Mouse (Mus musculus): ENCODE results near the gene Nrxn1. TPM values are rescaled to one million over a fixed set of nuclear protein-coding genes. Genes with fewer than 3 reads are reported as not detected.

Gene Nrxn1
- polyA plus RNA-seq, 1 experiment from 2014 or later = 1.9 TPM

- Histone ChIP-seq H3K36me3 (ENCODE audit: control insufficient read depth, insufficient read depth, low read length) (no peaks in the 10 kb centered on the region), H3K4me3 (ENCODE audit: low read depth, low read length) (no peak overlapping the region), H3K27me3 (ENCODE audit: control insufficient read depth, insufficient read depth, low read length) (no peaks in the 10 kb centered on the region), H3K9me3 (ENCODE audit: control insufficient read depth, low read length) (no peaks in the 10 kb centered on the region), H3K4me1 (replicated peaks; ENCODE audit: control insufficient read depth, insufficient read depth) (no peaks in the 10 kb centered on the region), H3K27ac (replicated peaks) (no peak overlapping the region), H3K4me2 (replicated peaks; ENCODE audit: low read depth) (no peak overlapping the region), H3K9ac (ENCODE audit: low read length) (no peak overlapping the region)
- ATAC-seq (ENCODE audit: low FRiP score, low TSS enrichment) (no peak), DNase-seq (ENCODE audit: low spot score) (no peak)
- TF ChIP-seq EP300 (optimal IDR thresholded peaks at IDR 0.05) (no peak), CTCF (IDR thresholded peaks at IDR 0.05; ENCODE audit: low read depth) (no peak)
- 65% methylated on average over 3 of the region's 3 CpGs for WGBS
Measured at GRCm38 (mm10) chr17:90628004-90628403, 464.9 kb downstream of the Nrxn1 start.

- H3K4me2 ChIP-seq (replicated peaks; ENCODE audit: low read depth) = no peak overlapping the region
- no peaks in the 10 kb centered on the region for H3K9me3 ChIP-seq (ENCODE audit: control insufficient read depth, low read length)
- no peaks in the 10 kb centered on the region for H3K36me3 ChIP-seq (ENCODE audit: control insufficient read depth, insufficient read depth, low read length)
- ATAC-seq (ENCODE audit: low FRiP score, low TSS enrichment) = no peak
- H3K27me3 ChIP-seq (ENCODE audit: control insufficient read depth, insufficient read depth, low read length) = no peaks in the 10 kb centered on the region
- TF ChIP-seq CTCF (IDR thresholded peaks at IDR 0.05; ENCODE audit: low read depth) (no peak), EP300 (optimal IDR thresholded peaks at IDR 0.05) (no peak)
- H3K4me3 ChIP-seq (ENCODE audit: low read depth, low read length) = no peak overlapping the region
- DNase-seq (ENCODE audit: low spot score) = no peak
- no peak overlapping the region for H3K27ac ChIP-seq (replicated peaks)
- no peaks in the 10 kb centered on the region for H3K4me1 ChIP-seq (replicated peaks; ENCODE audit: control insufficient read depth, insufficient read depth)
- 64% methylated on average over 3 of the region's 3 CpGs for WGBS
- H3K9ac ChIP-seq (ENCODE audit: low read length) = no peak overlapping the region
Measured at GRCm38 (mm10) chr17:90627395-90627794, 465.5 kb downstream of the Nrxn1 start.

DNA sequence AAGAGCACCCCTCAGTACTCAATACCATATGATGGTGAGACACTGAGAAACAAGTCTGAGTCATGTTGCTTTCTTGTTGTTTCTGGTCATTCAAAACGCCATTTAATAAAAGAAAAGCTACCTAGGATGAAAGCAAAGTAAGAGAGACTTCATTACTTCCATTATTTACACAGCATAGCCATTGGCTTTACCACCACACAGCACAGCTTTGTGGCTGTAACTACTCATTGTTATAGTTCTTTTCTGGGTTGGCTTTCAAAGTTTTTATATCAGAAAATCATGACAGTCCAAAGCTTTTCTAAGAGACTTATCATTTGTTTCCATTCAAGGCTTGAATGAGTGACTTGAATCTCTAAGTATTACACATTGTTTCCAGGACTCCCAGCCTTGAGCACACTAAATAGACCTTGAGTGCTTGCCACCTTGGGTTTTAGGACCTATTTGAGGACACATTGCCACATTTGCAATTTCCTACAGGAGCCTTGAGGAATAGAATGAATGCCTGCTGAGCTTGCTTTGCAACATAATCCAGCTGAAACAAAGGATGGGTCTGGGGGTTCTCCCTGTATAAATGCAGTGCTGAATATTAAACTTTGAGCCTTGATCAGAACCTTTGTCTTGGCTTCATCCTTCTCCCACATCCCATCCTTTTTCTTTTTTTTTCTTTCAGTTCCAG, 468.1 kb downstream of the Nrxn1 start:
- no peak overlapping the region for H3K4me3 ChIP-seq (ENCODE audit: low read depth, low read length)
- H3K4me1 ChIP-seq (replicated peaks; ENCODE audit: control insufficient read depth, insufficient read depth) = no peaks in the 10 kb centered on the region
- DNase-seq (ENCODE audit: low spot score) = no peak
- 31% methylated on average over 1 of the region's 1 CpGs for WGBS
- H3K27me3 ChIP-seq (ENCODE audit: control insufficient read depth, insufficient read depth, low read length) = no peaks in the 10 kb centered on the region
- H3K27ac ChIP-seq (replicated peaks) = no peak overlapping the region
- H3K4me2 ChIP-seq (replicated peaks; ENCODE audit: low read depth) = no peak overlapping the region
- ATAC-seq (ENCODE audit: low FRiP score, low TSS enrichment) = no peak
- H3K9me3 ChIP-seq (ENCODE audit: control insufficient read depth, low read length) = no peaks in the 10 kb centered on the region
- TF ChIP-seq EP300 (optimal IDR thresholded peaks at IDR 0.05) (no peak), CTCF (IDR thresholded peaks at IDR 0.05; ENCODE audit: low read depth) (no peak)
- no peak overlapping the region for H3K9ac ChIP-seq (ENCODE audit: low read length)
- no peaks in the 10 kb centered on the region for H3K36me3 ChIP-seq (ENCODE audit: control insufficient read depth, insufficient read depth, low read length)

- H3K9ac ChIP-seq (ENCODE audit: low read length) = no peak overlapping the region
- no peaks in the 10 kb centered on the region for H3K27me3 ChIP-seq (ENCODE audit: control insufficient read depth, insufficient read depth, low read length)
- no peaks in the 10 kb centered on the region for H3K4me1 ChIP-seq (replicated peaks; ENCODE audit: control insufficient read depth, insufficient read depth)
- DNase-seq (ENCODE audit: low spot score) (no peak), ATAC-seq (ENCODE audit: low FRiP score, low TSS enrichment) (no peak)
- no peaks in the 10 kb centered on the region for H3K36me3 ChIP-seq (ENCODE audit: control insufficient read depth, insufficient read depth, low read length)
- no peak overlapping the region for H3K4me2 ChIP-seq (replicated peaks; ENCODE audit: low read depth)
- 84% methylated on average over 4 of the region's 4 CpGs for WGBS
- no peak overlapping the region for H3K27ac ChIP-seq (replicated peaks)
- H3K9me3 ChIP-seq (ENCODE audit: control insufficient read depth, low read length) = no peaks in the 10 kb centered on the region
- peak; percentile 37; the same call in 1 of the 2 replicates for TF ChIP-seq CTCF (IDR thresholded peaks at IDR 0.05; ENCODE audit: low read depth)
- TF ChIP-seq EP300 (optimal IDR thresholded peaks at IDR 0.05) = no peak
- H3K4me3 ChIP-seq (ENCODE audit: low read depth, low read length) = no peak overlapping the region
Measured at GRCm38 (mm10) chr17:90621828-90622227, 471.0 kb downstream of the Nrxn1 start.

- no peak for ATAC-seq (ENCODE audit: low FRiP score, low TSS enrichment)
- Histone ChIP-seq H3K27me3 (ENCODE audit: control insufficient read depth, insufficient read depth, low read length) (no peaks in the 10 kb centered on the region), H3K36me3 (ENCODE audit: control insufficient read depth, insufficient read depth, low read length) (no peaks in the 10 kb centered on the region), H3K9me3 (ENCODE audit: control insufficient read depth, low read length) (no peaks in the 10 kb centered on the region), H3K4me3 (ENCODE audit: low read depth, low read length) (no peak overlapping the region), H3K4me2 (replicated peaks; ENCODE audit: low read depth) (no peak overlapping the region), H3K27ac (replicated peaks) (no peak overlapping the region), H3K4me1 (replicated peaks; ENCODE audit: control insufficient read depth, insufficient read depth) (no peaks in the 10 kb centered on the region), H3K9ac (ENCODE audit: low read length) (no peak overlapping the region)
- DNase-seq (ENCODE audit: low spot score) = no peak
- TF ChIP-seq EP300 (optimal IDR thresholded peaks at IDR 0.05) (no peak), CTCF (IDR thresholded peaks at IDR 0.05; ENCODE audit: low read depth) (no peak)
- WGBS = 49% methylated on average over 3 of the region's 3 CpGs
Measured at GRCm38 (mm10) chr17:90615019-90615418, 477.9 kb downstream of the Nrxn1 start.

- Histone ChIP-seq H3K36me3 (ENCODE audit: control insufficient read depth, insufficient read depth, low read length) (no peaks in the 10 kb centered on the region), H3K9me3 (ENCODE audit: control insufficient read depth, low read length) (no peaks in the 10 kb centered on the region), H3K9ac (ENCODE audit: low read length) (no peak overlapping the region), H3K4me1 (replicated peaks; ENCODE audit: control insufficient read depth, insufficient read depth) (no peaks in the 10 kb centered on the region), H3K4me2 (replicated peaks; ENCODE audit: low read depth) (no peak overlapping the region), H3K4me3 (ENCODE audit: low read depth, low read length) (no peak overlapping the region), H3K27ac (replicated peaks) (no peak overlapping the region), H3K27me3 (ENCODE audit: control insufficient read depth, insufficient read depth, low read length) (no peaks in the 10 kb centered on the region)
- TF ChIP-seq CTCF (IDR thresholded peaks at IDR 0.05; ENCODE audit: low read depth) (no peak), EP300 (optimal IDR thresholded peaks at IDR 0.05) (no peak)
- DNase-seq (ENCODE audit: low spot score) (no peak), ATAC-seq (ENCODE audit: low FRiP score, low TSS enrichment) (no peak)
Measured at GRCm38 (mm10) chr17:90607427-90607806, 485.5 kb downstream of the Nrxn1 start.
